Mouse (Mus musculus): ENCODE results near the gene Plxnb3.
A peak's percentile ranks its signal among the peaks of the same experiment; 100 is the strongest.

Plxnb3 gene

GRCm38 (mm10) chrX:73785666-73786065, 28.8 kb downstream of the Plxnb3 start:
- DNase-seq (ENCODE audit: low read depth) = no peak

- peak; percentile 96 for DNase-seq (ENCODE audit: low read depth)
Measured at GRCm38 (mm10) chrX:73786364-73787224, 29.7 kb downstream of the Plxnb3 start, which contains the start of the genes Idh3g and Ssr4. Gene Idh3g, minus strand, starts transcription at chrX:73786897. Gene Ssr4, plus strand, starts transcription at chrX:73787028.

- no peak for DNase-seq (ENCODE audit: low read depth)
Measured at GRCm38 (mm10) chrX:73787225-73787558, 30.3 kb downstream of the Plxnb3 start.

- DNase-seq (ENCODE audit: low read depth) = no peak
Measured at GRCm38 (mm10) chrX:73788501-73788900, 31.6 kb downstream of the Plxnb3 start.

GRCm38 (mm10) chrX:73793039-73793438, 36.1 kb downstream of the Plxnb3 start:
- no peak for DNase-seq (ENCODE audit: low read depth)

- no peak for DNase-seq (ENCODE audit: low read depth)
Measured at GRCm38 (mm10) chrX:73793505-73793904, 36.6 kb downstream of the Plxnb3 start.

- no peak for DNase-seq (ENCODE audit: low read depth)
Measured at GRCm38 (mm10) chrX:73797511-73797910, 40.6 kb downstream of the Plxnb3 start.

- peak; percentile 78 for DNase-seq (ENCODE audit: low read depth)
Measured at GRCm38 (mm10) chrX:73798502-73798901, 41.6 kb downstream of the Plxnb3 start.

GRCm38 (mm10) chrX:73805814-73806213, 48.9 kb downstream of the Plxnb3 start:
- DNase-seq (ENCODE audit: low read depth) = no peak

- no peak for DNase-seq (ENCODE audit: low read depth)
Measured at GRCm38 (mm10) chrX:73815072-73815471, 58.2 kb downstream of the Plxnb3 start.

GRCm38 (mm10) chrX:73816596-73817314, 59.9 kb downstream of the Plxnb3 start:
- no peak for DNase-seq (ENCODE audit: low read depth)

All from naive thymus-derived CD4-positive, alpha-beta T cell, adult 2 months (primary cell).